Mouse (Mus musculus): ENCODE measurements around the gene Olfr566. TPM values are rescaled to one million over a fixed set of nuclear protein-coding genes. Genes with fewer than 3 reads are reported as not detected.

The Olfr566 gene
- not detected in 2 replicates for polyA plus RNA-seq (2014; fragmentation: Nextera tagmentation; extraction: Ambion mirVana)

GRCm38 (mm10) chr7:102858665-102859064 lies at the start of gene Olfr566:
TSS of gene Olfr566 (minus strand) at chr7:102858765.
- no peak for ATAC-seq (ENCODE audit: insufficient number of reproducible peaks, insufficient read depth, low FRiP score, low read depth)

DNA sequence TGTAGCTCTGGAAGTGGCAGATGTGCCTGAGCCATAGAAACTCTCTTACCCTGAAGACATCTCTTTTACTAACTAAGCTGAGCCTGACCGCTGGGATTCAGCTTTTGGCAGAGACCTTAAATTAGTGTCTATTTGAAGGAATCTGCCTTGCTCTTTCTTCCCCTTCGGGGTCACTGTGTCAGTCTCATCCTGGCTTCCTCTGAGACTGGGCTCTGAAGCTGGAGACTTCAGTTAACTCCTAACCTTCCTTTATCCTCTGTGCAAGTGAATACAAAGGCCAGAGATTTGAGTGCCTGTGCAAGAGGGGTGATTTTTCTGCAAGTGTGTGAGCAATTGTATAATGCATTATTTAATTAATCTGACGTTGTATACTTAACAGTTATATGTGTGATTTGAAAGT lies 32.2 kb upstream of the Olfr566 start, which contains the start of gene Olfr569:
Gene Olfr569, minus strand, starts transcription at position 101 of the 400 bp plus-strand sequence.
- Histone ChIP-seq H3K4me2 (ENCODE audit: low read length) (no peak within 1 kb of the TSS), H3K27ac (replicated peaks in 1 of 2; ENCODE audit: control insufficient read depth in 1 of 2, insufficient read depth in 1 of 2, low read depth in 2 of 2, low read length in 2 of 2) (no peak within 1 kb of the TSS), H3K4me3 (ENCODE audit: control insufficient read depth in 1 of 2, insufficient read depth in 1 of 2, low read depth in 1 of 2, low read length in 2 of 2) (no peak within 1 kb of the TSS), H3K4me1 (ENCODE audit: control insufficient read depth in 2 of 2, insufficient read depth in 2 of 2, low read length in 2 of 2) (no peaks in the 10 kb centered on the region), H3K9me3 (ENCODE audit: control insufficient read depth, low read length) (no peaks in the 10 kb centered on the region), H3K27me3 (ENCODE audit: control insufficient read depth, insufficient read depth, low read length) (no peaks in the 10 kb centered on the region), H3K36me3 (ENCODE audit: control insufficient read depth, insufficient read depth, low read length) (no peaks in the 10 kb centered on the region), H3K9ac (ENCODE audit: low read length) (no peak within 1 kb of the TSS)
- no peak for ATAC-seq (ENCODE audit: insufficient number of reproducible peaks, insufficient read depth, low FRiP score, low read depth)
- 60% methylated on average over 3 of the region's 3 CpGs for WGBS

More at GRCm38 (mm10) chr7:102858665-102859064, at the start of gene Olfr566:
- H3K4me3 ChIP-seq (ENCODE audit: control insufficient read depth in 1 of 2, insufficient read depth in 1 of 2, low read depth in 1 of 2, low read length in 2 of 2): no peak within 1 kb of the TSS
- no peak within 1 kb of the TSS for H3K27ac ChIP-seq (replicated peaks in 1 of 2; ENCODE audit: control insufficient read depth in 1 of 2, insufficient read depth in 1 of 2, low read depth in 2 of 2, low read length in 2 of 2)
- no peaks in the 10 kb centered on the region for H3K27me3 ChIP-seq (ENCODE audit: control insufficient read depth, insufficient read depth, low read length)
- 82% methylated on average over 1 of the region's 1 CpGs for WGBS
- no peak within 1 kb of the TSS for H3K4me2 ChIP-seq (ENCODE audit: low read length)
- no peaks in the 10 kb centered on the region for H3K36me3 ChIP-seq (ENCODE audit: control insufficient read depth, insufficient read depth, low read length)
- H3K9me3 ChIP-seq (ENCODE audit: control insufficient read depth, low read length): no peaks in the 10 kb centered on the region
- no peak within 1 kb of the TSS for H3K9ac ChIP-seq (ENCODE audit: low read length)
- H3K4me1 ChIP-seq (ENCODE audit: control insufficient read depth in 2 of 2, insufficient read depth in 2 of 2, low read length in 2 of 2): no peaks in the 10 kb centered on the region

DNA sequence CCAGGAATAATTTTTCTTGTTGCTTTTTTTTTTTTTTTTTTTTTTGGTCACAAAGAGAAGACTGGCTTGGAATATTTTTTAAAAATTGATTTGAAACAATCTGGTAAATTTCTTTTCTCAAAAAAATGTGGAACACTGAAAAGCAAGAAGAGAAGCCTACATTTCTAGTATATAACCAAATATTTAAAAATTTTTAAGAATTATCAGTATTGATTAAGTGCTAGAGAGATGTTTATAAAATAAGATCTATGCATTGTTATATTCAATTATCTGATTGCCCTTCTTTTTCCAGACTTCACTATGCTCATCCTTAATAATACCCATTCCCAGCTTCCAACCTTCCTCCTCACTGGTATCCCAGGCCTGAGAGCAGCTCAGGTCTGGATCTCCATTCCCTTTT lies 18.3 kb upstream of the Olfr566 start, which contains the start of gene Olfr568:
Gene Olfr568, plus strand, starts transcription at position 301 of the 400 bp plus-strand sequence.
- H3K4me1 ChIP-seq (ENCODE audit: control insufficient read depth in 2 of 2, insufficient read depth in 2 of 2, low read length in 2 of 2): no peaks in the 10 kb centered on the region
- H3K27me3 ChIP-seq (ENCODE audit: control insufficient read depth, insufficient read depth, low read length): no peaks in the 10 kb centered on the region
- H3K4me3 ChIP-seq (ENCODE audit: control insufficient read depth in 1 of 2, insufficient read depth in 1 of 2, low read depth in 1 of 2, low read length in 2 of 2): no peak within 1 kb of the TSS
- H3K27ac ChIP-seq (replicated peaks in 1 of 2; ENCODE audit: control insufficient read depth in 1 of 2, insufficient read depth in 1 of 2, low read depth in 2 of 2, low read length in 2 of 2): no peak within 1 kb of the TSS
- no peak within 1 kb of the TSS for H3K4me2 ChIP-seq (ENCODE audit: low read length)
- no peaks in the 10 kb centered on the region for H3K9me3 ChIP-seq (ENCODE audit: control insufficient read depth, low read length)
- no peaks in the 10 kb centered on the region for H3K36me3 ChIP-seq (ENCODE audit: control insufficient read depth, insufficient read depth, low read length)
- no peak within 1 kb of the TSS for H3K9ac ChIP-seq (ENCODE audit: low read length)
- ATAC-seq (ENCODE audit: insufficient number of reproducible peaks, insufficient read depth, low FRiP score, low read depth): no peak

DNA sequence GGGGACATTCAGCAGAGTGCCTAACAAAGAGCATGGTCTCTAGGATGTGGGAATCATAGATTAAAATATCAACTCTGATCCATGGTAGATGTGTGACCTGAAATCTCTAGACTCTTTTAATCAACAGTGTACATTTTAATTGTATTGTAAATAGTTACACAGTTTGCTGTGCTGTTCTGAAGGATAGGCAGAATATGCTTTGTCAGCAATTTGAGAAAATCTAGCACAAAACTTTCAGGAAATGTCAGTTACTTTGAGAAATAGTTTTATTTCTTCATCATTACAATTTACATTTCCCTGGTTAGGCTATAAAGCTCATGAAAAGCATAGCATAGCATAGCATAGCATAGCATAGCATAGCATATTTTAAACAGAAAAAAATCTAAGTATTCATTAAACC lies 2.8 kb downstream of the Olfr566 start:
- no peaks in the 10 kb centered on the region for H3K9me3 ChIP-seq (ENCODE audit: control insufficient read depth, low read length)
- no peak for ATAC-seq (ENCODE audit: insufficient number of reproducible peaks, insufficient read depth, low FRiP score, low read depth)

More for the DNA sequence above, 2.8 kb downstream of the Olfr566 start:
- H3K36me3 ChIP-seq (ENCODE audit: control insufficient read depth, insufficient read depth, low read length): no peaks in the 10 kb centered on the region
- no peak overlapping the region for H3K9ac ChIP-seq (ENCODE audit: low read length)
- no peak overlapping the region for H3K27ac ChIP-seq (replicated peaks in 1 of 2; ENCODE audit: control insufficient read depth in 1 of 2, insufficient read depth in 1 of 2, low read depth in 2 of 2, low read length in 2 of 2)
- H3K27me3 ChIP-seq (ENCODE audit: control insufficient read depth, insufficient read depth, low read length): no peaks in the 10 kb centered on the region
- H3K4me2 ChIP-seq (ENCODE audit: low read length): no peak overlapping the region
- H3K4me3 ChIP-seq (ENCODE audit: control insufficient read depth in 1 of 2, insufficient read depth in 1 of 2, low read depth in 1 of 2, low read length in 2 of 2): no peak overlapping the region
- H3K4me1 ChIP-seq (ENCODE audit: control insufficient read depth in 2 of 2, insufficient read depth in 2 of 2, low read length in 2 of 2): no peaks in the 10 kb centered on the region

Other genes with a start within 250 kb of the Olfr566 start
- not detected in 2 replicates for gene Olfr553, start 240.5 kb downstream of the Olfr566 start, polyA plus RNA-seq (2014; fragmentation: Nextera tagmentation; extraction: Ambion mirVana)
- gene Olfr554, start 220.3 kb downstream of the Olfr566 start, polyA plus RNA-seq (2014; fragmentation: Nextera tagmentation; extraction: Ambion mirVana): not detected in 2 replicates
- gene Olfr555, start 199.9 kb downstream of the Olfr566 start, polyA plus RNA-seq (2014; fragmentation: Nextera tagmentation; extraction: Ambion mirVana): not detected in 2 replicates
- not detected in 2 replicates for gene Olfr556, start 193.9 kb downstream of the Olfr566 start, polyA plus RNA-seq (2014; fragmentation: Nextera tagmentation; extraction: Ambion mirVana)
- gene Trim68, start 171.4 kb downstream of the Olfr566 start, polyA plus RNA-seq (2014; fragmentation: Nextera tagmentation; extraction: Ambion mirVana): 13.5 and 16.3 TPM in 2 replicates
- not detected in 2 replicates for gene Olfr557, start 162.9 kb downstream of the Olfr566 start, polyA plus RNA-seq (2014; fragmentation: Nextera tagmentation; extraction: Ambion mirVana)
- gene Olfr558, start 156.6 kb downstream of the Olfr566 start, polyA plus RNA-seq (2014; fragmentation: Nextera tagmentation; extraction: Ambion mirVana): 0.20 and 0.30 TPM in 2 replicates
- gene Olfr33, start 139.7 kb downstream of the Olfr566 start, polyA plus RNA-seq (2014; fragmentation: Nextera tagmentation; extraction: Ambion mirVana): not detected in 2 replicates
- gene Olfr559, start 131.3 kb downstream of the Olfr566 start, polyA plus RNA-seq (2014; fragmentation: Nextera tagmentation; extraction: Ambion mirVana): 0.12 TPM in 1 of 2 replicates, not detected in the other
- not detected in 2 replicates for gene Olfr560, start 99.4 kb downstream of the Olfr566 start, polyA plus RNA-seq (2014; fragmentation: Nextera tagmentation; extraction: Ambion mirVana)
- not detected in 2 replicates for gene Olfr78, start 99.3 kb downstream of the Olfr566 start, polyA plus RNA-seq (2014; fragmentation: Nextera tagmentation; extraction: Ambion mirVana)
- gene Olfr561, start 87.5 kb downstream of the Olfr566 start, polyA plus RNA-seq (2014; fragmentation: Nextera tagmentation; extraction: Ambion mirVana): not detected in 2 replicates
- not detected in 2 replicates for gene Olfr564, start 55.3 kb downstream of the Olfr566 start, polyA plus RNA-seq (2014; fragmentation: Nextera tagmentation; extraction: Ambion mirVana)
- gene Olfr568, start 18.4 kb upstream of the Olfr566 start, polyA plus RNA-seq (2014; fragmentation: Nextera tagmentation; extraction: Ambion mirVana): not detected in 2 replicates
- not detected in 2 replicates for gene Olfr569, start 32.1 kb upstream of the Olfr566 start, polyA plus RNA-seq (2014; fragmentation: Nextera tagmentation; extraction: Ambion mirVana)
- gene Olfr570, start 35.8 kb upstream of the Olfr566 start, polyA plus RNA-seq (2014; fragmentation: Nextera tagmentation; extraction: Ambion mirVana): not detected in 2 replicates
- gene Olfr571, start 58.8 kb upstream of the Olfr566 start, polyA plus RNA-seq (2014; fragmentation: Nextera tagmentation; extraction: Ambion mirVana): not detected in 2 replicates
- gene Olfr572, start 65.6 kb upstream of the Olfr566 start, polyA plus RNA-seq (2014; fragmentation: Nextera tagmentation; extraction: Ambion mirVana): not detected in 2 replicates
- not detected in 2 replicates for gene Olfr573-ps1, start 83.8 kb upstream of the Olfr566 start, polyA plus RNA-seq (2014; fragmentation: Nextera tagmentation; extraction: Ambion mirVana)
- gene Olfr574, start 89.7 kb upstream of the Olfr566 start, polyA plus RNA-seq (2014; fragmentation: Nextera tagmentation; extraction: Ambion mirVana): not detected in 2 replicates
- gene Olfr575, start 100.0 kb upstream of the Olfr566 start, polyA plus RNA-seq (2014; fragmentation: Nextera tagmentation; extraction: Ambion mirVana): not detected in 2 replicates
- gene Olfr576, start 103.9 kb upstream of the Olfr566 start, polyA plus RNA-seq (2014; fragmentation: Nextera tagmentation; extraction: Ambion mirVana): not detected in 2 replicates
- gene Olfr577, start 117.2 kb upstream of the Olfr566 start, polyA plus RNA-seq (2014; fragmentation: Nextera tagmentation; extraction: Ambion mirVana): not detected in 2 replicates
- not detected in 2 replicates for gene Olfr578, start 130.6 kb upstream of the Olfr566 start, polyA plus RNA-seq (2014; fragmentation: Nextera tagmentation; extraction: Ambion mirVana)
- gene Olfr582, start 179.3 kb upstream of the Olfr566 start, polyA plus RNA-seq (2014; fragmentation: Nextera tagmentation; extraction: Ambion mirVana): not detected in 2 replicates
- gene Olfr583, start 192.5 kb upstream of the Olfr566 start, polyA plus RNA-seq (2014; fragmentation: Nextera tagmentation; extraction: Ambion mirVana): not detected in 2 replicates
- not detected in 2 replicates for gene Olfr584, start 223.1 kb upstream of the Olfr566 start, polyA plus RNA-seq (2014; fragmentation: Nextera tagmentation; extraction: Ambion mirVana)
- gene Olfr585, start 239.0 kb upstream of the Olfr566 start, polyA plus RNA-seq (2014; fragmentation: Nextera tagmentation; extraction: Ambion mirVana): not detected in 2 replicates

Data from heart, embryonic 14.5 days (tissue).